Mouse (Mus musculus) cerebellum, adult 11 months (tissue): ENCODE measurements around the gene Cachd1.

Source experiments
- DNase-seq: peaks from one replicate; pipeline ENCODE4 v3.0.0; 2022

Cachd1 gene

DNA sequence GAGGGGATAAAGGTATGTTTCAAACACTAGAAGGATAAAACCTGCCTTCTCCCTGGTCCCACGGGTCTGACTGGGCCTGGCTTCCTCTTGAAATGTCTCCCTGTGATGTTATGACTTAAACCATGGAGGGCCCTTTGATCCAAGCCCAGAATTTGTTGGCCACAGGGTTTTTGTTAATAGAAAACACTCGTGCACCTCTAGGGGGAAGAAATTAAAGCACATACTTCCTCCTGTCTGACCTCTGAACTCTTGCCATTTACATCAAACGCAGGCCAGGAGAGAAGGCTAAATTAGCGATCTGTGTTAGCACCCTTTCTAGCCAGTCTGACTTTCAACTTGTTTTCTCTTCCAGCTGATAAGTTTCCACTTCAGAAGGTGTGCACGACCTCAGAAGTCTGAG, 19.0 kb downstream of the Cachd1 start:
- no peak for DNase-seq

DNA sequence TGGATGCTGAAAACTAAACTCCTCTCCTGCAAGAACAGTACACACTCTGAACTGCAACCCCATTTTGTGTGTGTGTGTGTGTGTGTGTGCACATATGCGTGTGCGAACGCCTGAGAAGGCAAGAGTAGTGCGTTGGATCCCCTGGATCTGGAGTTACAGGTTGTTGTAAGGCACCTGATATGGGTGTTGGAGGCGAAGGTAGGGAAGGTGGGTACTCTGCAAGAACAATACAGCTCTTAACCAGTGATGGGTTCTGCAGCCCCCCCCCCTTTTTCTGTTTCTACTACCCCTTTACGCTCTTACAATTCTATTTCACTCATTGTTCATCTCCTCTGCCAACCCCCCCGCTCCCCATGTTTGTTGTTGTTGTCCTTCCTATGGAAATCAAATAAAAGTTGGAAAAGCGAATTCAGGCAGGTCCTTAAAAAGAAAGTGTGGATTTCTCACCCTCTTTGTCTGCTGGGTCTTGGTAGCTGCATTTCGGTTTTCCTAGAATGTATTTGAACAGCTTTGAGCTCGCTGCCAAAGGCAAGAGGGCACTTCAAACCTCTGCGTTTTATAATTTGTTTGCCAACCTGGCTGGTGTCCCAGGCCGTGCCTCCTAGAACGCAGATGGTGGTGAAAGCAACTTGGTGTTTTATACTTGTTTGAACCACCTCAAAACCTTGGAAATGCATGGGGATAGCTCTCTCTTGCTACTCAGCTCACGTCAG, 24.4 kb downstream of the Cachd1 start:
- no peak for DNase-seq

DNA sequence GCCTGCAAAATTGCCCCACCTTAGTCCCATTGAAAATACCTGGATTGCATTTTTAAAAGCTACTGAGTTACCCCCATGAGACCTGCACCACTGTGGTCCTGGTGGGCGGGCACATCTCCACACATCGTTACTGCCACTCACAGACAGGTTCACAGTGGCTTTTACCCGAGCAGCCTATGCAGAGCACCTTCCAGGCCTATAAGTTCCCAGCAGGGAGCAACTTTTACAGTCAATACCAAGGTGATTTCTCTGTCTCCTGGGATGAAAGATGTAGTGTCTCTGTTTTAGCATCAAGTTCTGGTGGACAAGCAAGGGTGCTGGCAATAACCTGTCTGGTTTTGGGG, 24.9 kb downstream of the Cachd1 start:
- DNase-seq: no peak

DNA sequence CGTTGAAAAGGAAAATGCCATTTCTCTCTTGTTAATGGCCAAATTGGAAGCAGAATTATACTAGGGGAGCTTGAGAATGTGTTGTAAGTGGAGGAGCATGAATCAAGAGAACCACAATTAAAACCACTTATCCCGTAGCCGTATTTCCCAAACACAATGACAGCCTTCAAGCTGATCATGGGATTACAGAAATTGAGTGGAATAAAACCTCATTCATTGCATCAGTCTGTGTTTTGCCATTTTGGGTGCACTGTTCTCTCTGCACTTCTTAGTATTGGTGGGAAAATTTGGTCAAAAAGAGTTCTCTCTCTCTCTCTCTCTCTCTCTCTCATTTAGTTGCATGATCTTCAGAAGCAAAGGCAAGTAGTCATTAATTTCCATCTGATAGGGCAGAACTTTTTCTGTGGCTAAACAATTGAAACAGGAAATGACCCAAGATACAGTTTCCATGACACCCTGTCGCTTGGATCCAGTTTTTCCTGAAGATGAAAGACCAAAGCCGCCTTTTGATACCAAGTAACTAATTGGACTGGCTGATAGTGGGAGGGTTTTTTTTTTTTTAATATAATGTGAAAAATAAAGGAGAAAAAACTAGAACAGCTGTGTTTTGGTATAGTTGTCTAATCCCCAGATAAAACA, 34.7 kb downstream of the Cachd1 start:
- no peak for DNase-seq

DNA sequence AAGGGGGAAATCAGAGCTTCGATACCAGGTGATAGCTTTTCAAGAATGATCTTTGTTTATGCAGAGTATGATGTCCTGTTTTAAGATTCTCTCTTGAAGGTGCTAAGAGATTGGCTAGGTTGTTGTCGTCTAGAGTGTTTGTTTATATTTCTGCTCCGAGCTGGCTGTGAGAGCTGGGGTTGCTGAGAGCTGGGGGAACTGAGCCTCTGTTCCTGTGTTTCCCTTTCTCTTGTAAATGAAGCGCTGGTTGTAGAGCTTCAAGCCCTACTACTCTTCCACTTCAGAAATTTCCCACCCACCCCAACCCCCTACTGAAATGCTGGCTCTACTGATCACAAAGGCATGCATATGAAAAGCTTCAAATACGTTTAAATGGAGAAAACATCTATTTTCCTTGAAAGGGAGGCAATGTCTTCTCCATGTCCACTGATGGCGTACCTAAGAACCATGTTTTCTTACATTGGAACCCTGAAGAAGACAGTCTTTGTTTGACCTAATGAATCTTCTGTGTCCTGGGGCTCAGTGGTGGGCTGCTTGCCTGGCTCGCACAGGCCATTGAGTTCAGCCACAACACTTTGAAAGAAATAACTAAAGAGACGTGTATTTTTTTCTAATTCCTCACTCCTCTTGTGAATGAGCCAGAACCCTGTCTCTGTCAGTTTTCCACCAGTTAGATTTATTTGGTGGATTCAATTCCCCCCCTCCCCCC, 35.5 kb downstream of the Cachd1 start:
- no peak for DNase-seq

DNA sequence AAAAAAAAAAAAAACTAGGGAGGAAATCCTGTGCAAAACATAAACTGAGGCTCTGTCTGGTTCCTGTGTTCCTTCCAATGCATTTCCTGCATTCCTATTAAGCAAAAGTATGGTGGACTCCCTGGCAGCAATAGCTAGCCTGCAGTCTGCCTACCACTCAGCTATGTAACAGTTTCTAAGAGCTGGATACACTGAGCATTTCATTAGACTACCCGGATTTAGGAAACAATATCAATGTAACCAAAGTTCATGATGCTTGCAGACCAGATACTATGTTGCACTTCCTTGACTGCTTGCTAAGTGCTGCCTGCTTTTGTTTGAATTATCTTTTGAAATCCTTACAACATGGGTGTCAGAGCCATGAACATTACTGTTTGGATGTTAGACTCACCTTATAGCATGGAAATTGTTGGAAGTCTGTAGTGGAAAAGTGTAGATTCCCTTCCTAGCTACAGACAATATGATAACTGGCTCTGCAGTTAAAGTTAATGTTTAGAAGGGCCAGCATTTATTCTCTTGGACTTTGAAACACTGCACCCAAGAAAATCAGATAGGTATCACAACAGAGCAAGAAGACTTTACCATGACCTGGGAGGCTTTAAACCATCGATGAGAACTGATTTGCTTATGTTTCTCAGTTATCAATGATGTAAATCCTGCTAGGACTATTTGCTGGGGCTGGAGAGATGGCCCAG, 37.4 kb downstream of the Cachd1 start:
- DNase-seq: no peak

DNA sequence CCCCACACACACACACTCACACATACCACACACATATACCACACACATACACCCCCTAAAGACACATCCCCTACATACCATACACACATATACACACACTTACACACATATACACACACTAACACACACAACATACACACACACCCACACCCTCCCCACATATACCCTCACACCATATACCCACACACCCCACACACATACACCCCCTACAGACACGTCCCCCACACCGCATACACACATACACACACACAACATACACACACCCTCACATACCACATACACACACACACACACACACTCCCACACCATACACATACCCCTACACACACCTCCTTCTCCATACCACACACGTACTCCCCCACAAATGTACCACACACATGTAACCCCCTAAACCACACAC, 42.8 kb downstream of the Cachd1 start:
- DNase-seq: no peak

GRCm38 (mm10) chr4:100822526-100822925, 46.1 kb downstream of the Cachd1 start:
- no peak for DNase-seq

DNA sequence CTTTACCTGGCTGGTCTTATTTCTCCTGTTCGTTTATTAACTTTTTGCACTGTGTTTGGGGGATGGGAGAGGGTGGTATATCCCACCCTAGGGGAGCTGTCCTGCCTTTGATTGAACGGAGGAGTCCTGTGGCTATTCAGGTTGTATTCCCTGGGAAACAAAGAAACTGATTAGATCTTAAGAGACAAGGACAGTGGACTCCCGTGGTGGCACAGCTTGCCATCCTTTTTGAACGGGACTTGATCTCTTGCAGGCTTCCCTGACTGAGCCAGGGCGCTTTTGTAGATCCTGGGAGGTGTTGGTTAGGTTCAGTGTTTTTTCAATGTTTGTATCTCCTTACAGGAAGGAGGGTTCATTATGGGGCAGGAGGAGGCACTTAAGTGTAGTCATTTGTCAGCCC, 50.9 kb downstream of the Cachd1 start:
- no peak for DNase-seq

- no peak for DNase-seq
Measured at GRCm38 (mm10) chr4:100828737-100829136, 52.3 kb downstream of the Cachd1 start.

DNA sequence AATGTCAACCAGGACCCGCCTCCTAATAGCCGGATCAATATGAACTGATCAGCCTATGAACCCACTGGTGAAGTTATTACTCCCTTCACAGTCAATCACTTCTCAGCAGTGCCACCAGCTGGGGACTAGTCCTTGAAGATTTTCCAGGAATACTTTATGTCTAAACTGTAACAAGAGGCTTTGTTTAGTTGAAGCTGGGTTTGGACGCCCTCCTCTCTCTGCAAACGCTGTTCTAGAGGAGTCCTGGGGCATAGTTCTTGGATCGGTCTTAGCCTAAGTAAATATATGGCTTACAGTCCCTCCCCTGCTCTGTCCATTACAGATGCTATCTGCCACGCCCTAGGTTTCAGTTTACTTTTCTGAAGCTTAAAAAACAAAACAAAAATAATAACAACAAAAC, 60.7 kb downstream of the Cachd1 start:
- no peak for DNase-seq

- DNase-seq: no peak
Measured at GRCm38 (mm10) chr4:100842629-100843028, 66.2 kb downstream of the Cachd1 start.

- DNase-seq: no peak
Measured at GRCm38 (mm10) chr4:100843119-100843518, 66.6 kb downstream of the Cachd1 start.

- no peak for DNase-seq
Measured at GRCm38 (mm10) chr4:100850846-100851495, 74.5 kb downstream of the Cachd1 start.

- no peak for DNase-seq
Measured at GRCm38 (mm10) chr4:100852448-100852847, 76.0 kb downstream of the Cachd1 start.

GRCm38 (mm10) chr4:100853426-100853825, 77.0 kb downstream of the Cachd1 start:
- DNase-seq: no peak

GRCm38 (mm10) chr4:100855373-100855772, 78.9 kb downstream of the Cachd1 start:
- DNase-seq: no peak

DNA sequence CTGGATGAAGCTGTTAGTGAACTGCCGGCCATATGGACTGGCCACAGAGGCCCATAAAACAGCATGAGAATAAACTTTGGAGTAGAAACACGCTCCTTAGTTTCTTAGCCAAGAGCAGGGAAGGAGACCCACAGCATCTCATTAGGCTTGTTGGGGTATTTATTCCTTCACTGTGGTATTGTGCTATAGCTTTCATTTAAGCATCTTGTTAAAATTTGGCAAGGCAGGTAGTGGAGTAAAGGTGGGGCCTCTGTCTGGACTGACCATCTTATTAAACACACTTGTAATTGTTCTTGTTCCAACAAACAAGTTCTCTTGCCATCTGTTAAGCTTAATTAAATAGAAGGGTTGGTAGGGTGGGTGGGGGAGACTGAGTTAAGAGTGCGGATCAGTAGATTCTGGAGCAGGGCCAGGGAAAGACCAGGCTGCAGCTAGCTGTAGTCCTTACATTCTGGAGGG, 81.0 kb downstream of the Cachd1 start:
- DNase-seq: no peak

- no peak for DNase-seq
Measured at GRCm38 (mm10) chr4:100863861-100864428, 87.5 kb downstream of the Cachd1 start.

DNA sequence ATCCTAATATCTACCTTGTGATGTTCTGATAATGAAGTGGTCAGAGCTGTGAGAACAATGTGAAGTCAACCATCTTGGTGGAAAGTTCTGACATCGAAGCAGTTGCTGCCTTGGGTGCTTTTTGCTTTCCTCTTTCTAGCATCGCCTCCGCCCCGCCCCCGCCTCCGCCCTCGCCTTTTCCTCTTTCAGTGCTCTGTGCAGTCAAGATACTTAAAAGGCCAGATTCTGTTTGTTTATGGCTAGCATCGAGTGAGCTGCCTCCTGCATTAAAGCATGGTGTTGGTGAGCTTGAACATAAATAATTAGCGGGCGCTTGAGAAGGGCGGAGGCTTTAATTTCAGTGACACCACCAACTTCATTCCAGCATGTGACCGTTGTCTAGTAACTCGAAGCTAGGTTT, 88.9 kb downstream of the Cachd1 start:
- DNase-seq: no peak

DNA sequence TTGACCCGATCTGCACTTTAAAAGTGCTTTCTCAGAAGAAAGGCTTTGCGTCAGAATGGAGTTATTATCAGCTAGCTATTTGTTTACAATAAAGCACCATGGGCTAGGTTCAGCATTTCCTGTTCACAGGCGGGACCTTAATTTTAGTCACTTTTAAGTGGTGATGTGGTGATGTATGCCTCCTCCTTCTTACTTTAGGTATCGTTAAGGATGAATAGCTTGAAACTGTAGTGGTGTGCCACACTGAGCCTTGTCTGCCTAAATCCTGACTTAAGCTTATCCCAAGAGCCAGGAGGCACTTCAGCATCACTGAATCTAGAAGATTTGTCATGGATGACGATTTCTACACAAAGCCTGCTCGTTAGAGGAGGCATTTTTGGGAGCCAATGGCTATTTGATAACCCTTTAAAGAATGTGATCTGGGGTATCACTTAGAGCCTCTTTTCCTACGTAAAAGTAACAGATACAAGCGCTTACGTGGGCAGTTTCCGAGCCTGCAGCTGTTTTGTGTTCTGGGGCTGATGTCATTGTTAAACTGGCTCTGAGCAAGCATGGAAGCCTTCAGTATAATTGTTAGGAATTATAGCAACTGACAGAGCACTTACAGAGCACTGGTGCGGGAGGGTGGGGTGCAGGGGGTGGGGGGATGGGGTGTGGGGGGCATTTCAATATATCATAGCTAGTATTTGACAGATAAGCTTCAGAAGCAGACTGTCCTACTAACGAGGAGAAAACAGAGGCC, 89.7 kb downstream of the Cachd1 start:
- no peak for DNase-seq

DNA sequence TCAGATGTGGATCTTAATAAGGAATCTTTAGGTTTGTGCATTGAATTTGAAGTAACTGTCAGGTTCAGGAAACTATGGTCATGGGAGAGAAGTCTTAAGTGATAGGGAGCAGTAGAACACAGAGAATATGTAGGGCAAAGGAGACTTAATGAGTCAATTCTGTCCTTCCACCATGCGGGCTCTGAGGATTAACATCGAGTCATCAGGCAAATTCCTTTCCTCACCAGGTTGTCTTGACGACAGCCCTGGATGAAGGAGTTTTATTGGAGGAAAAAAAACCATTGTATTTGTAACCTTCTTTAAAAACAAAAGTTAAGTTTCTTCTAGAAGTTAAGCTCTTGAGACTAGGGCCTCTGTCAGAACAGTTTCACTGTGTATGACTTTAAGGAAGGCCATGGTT, 100.9 kb downstream of the Cachd1 start:
- no peak for DNase-seq
